Comparison of ENCODE assay signal across 28 mouse cellular contexts in the genomic region with DNA sequence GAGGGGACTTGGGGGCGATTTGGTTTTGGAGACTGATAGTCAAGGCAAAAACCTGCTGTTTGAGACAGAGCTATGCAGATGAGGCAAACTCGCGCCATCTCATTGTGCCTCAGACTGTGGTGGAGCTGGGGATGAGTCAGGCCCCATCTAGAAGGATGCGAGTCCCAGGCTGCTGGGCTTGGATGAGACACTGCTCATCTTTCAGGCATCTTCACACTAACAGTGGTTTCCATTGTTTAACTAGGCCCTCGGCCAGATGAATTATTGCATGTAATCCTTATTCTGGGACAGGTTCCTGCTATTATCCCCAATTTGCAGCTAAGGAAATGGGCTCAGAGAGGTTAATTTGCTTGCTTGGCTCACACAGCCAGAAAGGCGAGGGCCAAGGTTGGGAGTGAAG.
A peak's percentile ranks its signal among the peaks of the same experiment; 100 is the strongest.
DNase-seq lines count a peak whose midpoint lies in the region; ATAC-seq and TF ChIP-seq lines count a peak whose summit lies in the region.
"Had no signal": no experiment of that assay in that cellular context is flagged by ENCODE, and none has a peak within 500 bp of the region (broad histone marks: within the 10 kb centered on the region; RNA-seq: fewer than 3 reads in every experiment).

No protein-coding gene starts in this region.

- H3K36me3 ChIP-seq in hindbrain, embryonic 10.5 days, result no peaks in the 10 kb centered on the region
- no peaks in the 10 kb centered on the region for H3K36me3 ChIP-seq in hindbrain, embryonic 13.5 days
- H3K36me3 ChIP-seq in C2C12 (ENCODE audit: control insufficient read depth, insufficient read depth), result no peaks in the 10 kb centered on the region
- H3K36me3 ChIP-seq in myocyte (ENCODE audit: control insufficient read depth, insufficient read depth), result no peaks in the 10 kb centered on the region
- H3K36me3 ChIP-seq in forebrain, embryonic 13.5 days (ENCODE audit: poor library complexity, severe bottlenecking), result no peaks in the 10 kb centered on the region
- H3K36me3 ChIP-seq: embryonic facial prominence, embryonic 12.5 days; G1E; heart, embryonic 15.5 days; hindbrain, embryonic 15.5 days; limb, embryonic 12.5 days; neural tube, embryonic 15.5 days; stomach, embryonic 15.5 days had no signal

- no peak for TF ChIP-seq CTCF in C2C12 (IDR thresholded peaks at IDR 0.05; ENCODE audit: control insufficient read depth, insufficient read depth, insufficient read length)

- WGBS in hindbrain, embryonic 10.5 days, result 49% methylated on average over 6 of the region's 6 CpGs
- WGBS in hindbrain, embryonic 13.5 days, result 39% methylated on average over 6 of the region's 6 CpGs
- WGBS in forebrain, embryonic 13.5 days, result 35% methylated on average over 6 of the region's 6 CpGs

- H3ac ChIP-seq in C2C12 (ENCODE audit: control insufficient read depth, insufficient read length, low read depth) (no peak overlapping the region), myocyte (ENCODE audit: control insufficient read depth, insufficient read length) (no peak overlapping the region)

- H3K4me3 ChIP-seq in hindbrain, embryonic 10.5 days, result no peak overlapping the region
- H3K4me3 ChIP-seq in hindbrain, embryonic 13.5 days, result no peak overlapping the region
- no peak overlapping the region for H3K4me3 ChIP-seq in C2C12 (ENCODE audit: insufficient read depth, poor library complexity, severe bottlenecking)
- H3K4me3 ChIP-seq in myocyte, result no peak overlapping the region
- H3K4me3 ChIP-seq in forebrain, embryonic 13.5 days, result no peak overlapping the region
- H3K4me3 ChIP-seq: embryonic facial prominence, embryonic 12.5 days; heart, embryonic 15.5 days; hindbrain, embryonic 15.5 days; limb, embryonic 12.5 days; neural tube, embryonic 15.5 days; stomach, embryonic 15.5 days had no signal

- no peak for TF ChIP-seq POLR2A in myocyte (IDR thresholded peaks at IDR 0.05; ENCODE audit: insufficient read length, low read depth)

- no peak for DNase-seq in hindbrain, embryonic 10.5 days (ENCODE audit: low spot score)
- DNase-seq in Muller cell, postnatal 12 days (ENCODE audit: inconsistent ontology term), result peak; percentile 86
- DNase-seq in kidney, adult 18-20 months, result no peak
- DNase-seq: adrenal gland, postnatal 25 days; cerebellum, adult 18-20 months; cerebellum, postnatal 14 days; gastrocnemius, postnatal 36 days; heart, postnatal 36 days; kidney, adult 9 months; kidney, postnatal 14 days; lung, adult 2 months; lung, postnatal 14 days; right cerebral cortex, adult 18-20 months; thymus, postnatal 25 days had no signal

- no peaks in the 10 kb centered on the region for H3K79me3 ChIP-seq in C2C12 (ENCODE audit: low read depth)

- H3K27me3 ChIP-seq in hindbrain, embryonic 10.5 days (ENCODE audit: insufficient read depth, poor library complexity, severe bottlenecking), result peaks cover 41% of the 10 kb centered on the region; the same call in 1 of the 2 replicates
- H3K27me3 ChIP-seq in hindbrain, embryonic 13.5 days, result peaks cover 25% of the 10 kb centered on the region; the same call in 1 of the 2 replicates
- no peaks in the 10 kb centered on the region for H3K27me3 ChIP-seq in C2C12 (ENCODE audit: control insufficient read depth, insufficient read depth, insufficient read length)
- H3K27me3 ChIP-seq in myocyte (ENCODE audit: control insufficient read depth, insufficient read depth, insufficient read length), result no peaks in the 10 kb centered on the region
- H3K27me3 ChIP-seq in forebrain, embryonic 13.5 days, result peaks cover 29% of the 10 kb centered on the region
- H3K27me3 ChIP-seq: hindbrain, embryonic 15.5 days; stomach, embryonic 15.5 days had no signal

- peaks cover 38% of the 10 kb centered on the region for H3K4me1 ChIP-seq in hindbrain, embryonic 10.5 days (replicated peaks)
- peaks cover 13% of the 10 kb centered on the region for H3K4me1 ChIP-seq in hindbrain, embryonic 13.5 days (replicated peaks)
- H3K4me1 ChIP-seq in forebrain, embryonic 13.5 days, result peaks cover 34% of the 10 kb centered on the region
- H3K4me1 ChIP-seq: heart, embryonic 15.5 days; limb, embryonic 12.5 days had no signal

- H3K79me2 ChIP-seq in C2C12 (ENCODE audit: control insufficient read depth, insufficient read depth), result no peaks in the 10 kb centered on the region
- no peaks in the 10 kb centered on the region for H3K79me2 ChIP-seq in myocyte (ENCODE audit: control insufficient read depth, insufficient read depth)

- no peak overlapping the region for H3K9ac ChIP-seq in hindbrain, embryonic 13.5 days
- no peak overlapping the region for H3K9ac ChIP-seq in forebrain, embryonic 13.5 days
- H3K9ac ChIP-seq: embryonic facial prominence, embryonic 12.5 days; heart, embryonic 15.5 days; hindbrain, embryonic 15.5 days; limb, embryonic 12.5 days; neural tube, embryonic 15.5 days; stomach, embryonic 15.5 days had no signal

- peak overlapping the region; percentile 37; the same call in 1 of the 2 replicates for H3K27ac ChIP-seq in hindbrain, embryonic 10.5 days
- H3K27ac ChIP-seq in hindbrain, embryonic 13.5 days, result no peak overlapping the region
- no peak overlapping the region for H3K27ac ChIP-seq in forebrain, embryonic 13.5 days
- H3K27ac ChIP-seq: embryonic facial prominence, embryonic 12.5 days; heart, embryonic 15.5 days; hindbrain, embryonic 15.5 days; limb, embryonic 12.5 days; neural tube, embryonic 15.5 days; stomach, embryonic 15.5 days had no signal

- no peak overlapping the region for H3K4me2 ChIP-seq in hindbrain, embryonic 13.5 days
- peak overlapping the region; percentile 66 for H3K4me2 ChIP-seq in myocyte (ENCODE audit: low read depth)
- no peak overlapping the region for H3K4me2 ChIP-seq in forebrain, embryonic 13.5 days
- H3K4me2 ChIP-seq: embryonic facial prominence, embryonic 12.5 days; heart, embryonic 15.5 days; hindbrain, embryonic 15.5 days; limb, embryonic 12.5 days; liver, embryonic 11.5 days; neural tube, embryonic 15.5 days; stomach, embryonic 15.5 days had no signal

- H3K9me3 ChIP-seq in hindbrain, embryonic 10.5 days, result no peaks in the 10 kb centered on the region
- H3K9me3 ChIP-seq in hindbrain, embryonic 13.5 days, result no peaks in the 10 kb centered on the region
- no peaks in the 10 kb centered on the region for H3K9me3 ChIP-seq in forebrain, embryonic 13.5 days (replicated peaks)
- H3K9me3 ChIP-seq: embryonic facial prominence, embryonic 12.5 days; heart, embryonic 15.5 days; hindbrain, embryonic 15.5 days; limb, embryonic 12.5 days; neural tube, embryonic 15.5 days; stomach, embryonic 15.5 days had no signal

- ATAC-seq in hindbrain, embryonic 13.5 days (ENCODE audit: low FRiP score), result no peak
- ATAC-seq in forebrain, embryonic 13.5 days, result no peak
- ATAC-seq: CD4-positive, CD25-positive, alpha-beta regulatory T cell, adult 4 months; forebrain, embryonic 16.5 days had no signal

TF ChIP-seq in C2C12, 6 proteins besides CTCF, POLR2A, EP300 and RAD21:
- TF ChIP-seq FOSL1 (IDR thresholded peaks at IDR 0.05; ENCODE audit: insufficient read depth, low read length, poor library complexity, severe bottlenecking) (peak; percentile 65), MYOD1 (IDR thresholded peaks at IDR 0.05; ENCODE audit: control insufficient read depth, insufficient read length, low read depth) (no peak), MAX (IDR thresholded peaks at IDR 0.05) (peak; percentile 26)

TF ChIP-seq in myocyte, 11 proteins besides CTCF, POLR2A, EP300 and RAD21:
- TF ChIP-seq MAX (IDR thresholded peaks at IDR 0.05; ENCODE audit: low read depth) (no peak), USF1 (IDR thresholded peaks at IDR 0.05; ENCODE audit: low read depth) (no peak), MYOD1 (IDR thresholded peaks at IDR 0.05; ENCODE audit: control insufficient read depth in 1 of 3, insufficient read length in 2 of 3, low read depth in 2 of 3) (no peak), MYOG (IDR thresholded peaks at IDR 0.05; ENCODE audit: control insufficient read depth in 1 of 3, insufficient read depth in 1 of 3, insufficient read length in 2 of 3, low read depth in 2 of 3) (no peak), CEBPB (IDR thresholded peaks at IDR 0.05; ENCODE audit: insufficient read depth, poor library complexity, severe bottlenecking) (no peak; the same call in 1 of the 2 replicates), TCF12 (IDR thresholded peaks at IDR 0.05; ENCODE audit: insufficient read depth, poor library complexity, severe bottlenecking) (no peak), SRF (IDR thresholded peaks at IDR 0.05; ENCODE audit: control insufficient read depth, insufficient read length, low read depth) (no peak), TCF3 (IDR thresholded peaks at IDR 0.05; ENCODE audit: insufficient read length, low read depth) (no peak), E2F4 (IDR thresholded peaks at IDR 0.05; ENCODE audit: insufficient read depth) (no peak), POLR2AphosphoS2 (IDR thresholded peaks at IDR 0.05; ENCODE audit: insufficient read length, low read depth) (no peak), REST (IDR thresholded peaks at IDR 0.05; ENCODE audit: insufficient read depth, insufficient read length) (no peak)
TF ChIP-seq in myocyte: peak in this region for 0.
